Mouse (Mus musculus) MEL (cell line): ENCODE measurements at regions not wholly inside any gene's neighbourhood (a gene's known extent, or its start where the extent isn't known, plus 50 kb on each side); places are given as distances from the start of the nearest gene placed in this dataset.

ENCODE experiments used
- DNase-seq: peaks from one replicate; pipeline ENCODE4 v3.0.0; 2011; ENCODE audit warnings: low read depth, low spot score
- H3K27ac ChIP-seq: 2 replicates; pipeline ENCODE4 v1.5.1; 2012; ENCODE audit warnings: low read depth, mild to moderate bottlenecking, control low read depth, low read length, moderate library complexity; ENCODE audit not compliant: control insufficient read depth
- H3K27me3 ChIP-seq, 2 experiments: fragments of 150-350 bp in 1 of 2; sonication (generic) in 1 of 2; 2 replicates each; pipeline ENCODE4 v1.6.1; 2012; ENCODE audit warnings: low read length in 2 of 2, mild to moderate bottlenecking in 2 of 2, improper control_type of control experiment in 1 of 2, moderate library complexity in 1 of 2; ENCODE audit not compliant: insufficient read depth in 2 of 2, control insufficient read depth in 1 of 2
- H3K36me3 ChIP-seq, 2 experiments: 2 replicates each; pipeline ENCODE4 v1.6.1; 2012 to 2014; ENCODE audit warnings: low read length in 2 of 2, improper control_type of control experiment in 1 of 2, inconsistent platforms in 1 of 2, mild to moderate bottlenecking in 1 of 2; ENCODE audit not compliant: insufficient read depth in 2 of 2, control insufficient read depth in 1 of 2
- H3K4me1 ChIP-seq, 2 experiments: fragments of 150-350 bp in 1 of 2; sonication (generic) in 1 of 2; 2 replicates each; pipeline ENCODE4 v1.6.1; 2012; ENCODE audit warnings: low read length in 2 of 2, improper control_type of control experiment in 1 of 2, mild to moderate bottlenecking in 1 of 2; ENCODE audit not compliant: insufficient read depth in 2 of 2, control insufficient read depth in 1 of 2
- H3K4me3 ChIP-seq, 2 experiments: fragments of 150-350 bp in 1 of 2; sonication (generic) in 1 of 2; 2 replicates each; pipeline ENCODE4 v1.5.1; 2012; ENCODE audit warnings: low read depth in 2 of 2, low read length in 2 of 2, mild to moderate bottlenecking in 2 of 2, moderate library complexity in 2 of 2, control low read depth in 1 of 2, improper control_type of control experiment in 1 of 2; ENCODE audit not compliant: control insufficient read depth in 1 of 2, insufficient read depth in 1 of 2
- H3K79me2 ChIP-seq: 2 replicates; pipeline ENCODE4 v1.6.1; 2012; ENCODE audit warnings: mild to moderate bottlenecking, low read length, moderate library complexity; ENCODE audit not compliant: control insufficient read depth, poor library complexity, insufficient read depth
- H3K9ac ChIP-seq: 2 replicates; pipeline ENCODE4 v1.6.1; 2012; ENCODE audit warnings: low read depth, mild to moderate bottlenecking, control low read depth, low read length, moderate library complexity; ENCODE audit not compliant: control insufficient read depth, poor library complexity, severe bottlenecking
- H3K9me3 ChIP-seq: fragments of 150-350 bp; sonication (generic); replicated peaks from 2 replicates; pipeline ENCODE4 v1.6.1; 2012; ENCODE audit warnings: mild to moderate bottlenecking, low read length, improper control_type of control experiment, moderate library complexity; ENCODE audit not compliant: insufficient read depth
- E2F4 ChIP-seq: IDR thresholded peaks from 2 replicates; pipeline ENCODE4 v1.6.1; 2011; ENCODE audit warnings: low read depth, low read length, improper control_type of control experiment, borderline replicate concordance
- EP300 ChIP-seq, 2 experiments: IDR thresholded peaks; 2 replicates each; pipeline ENCODE4 v1.6.1; 2011; ENCODE audit warnings: improper control_type of control experiment in 2 of 2, low read length in 2 of 2, low read depth in 1 of 2, mild to moderate bottlenecking in 1 of 2
- GATA1 ChIP-seq: IDR thresholded peaks from 2 replicates; pipeline ENCODE4 v1.6.1; 2011; ENCODE audit warnings: low read depth, low read length, improper control_type of control experiment
- JUND ChIP-seq: IDR thresholded peaks from 2 replicates; pipeline ENCODE4 v1.6.1; 2011; ENCODE audit warnings: low read depth, mild to moderate bottlenecking, improper control_type of control experiment, low read length
- KAT2A ChIP-seq: conservative IDR thresholded peaks from 2 replicates; pipeline ENCODE4 v1.6.1; 2012; ENCODE audit warnings: low read depth, low read length, improper control_type of control experiment, inconsistent platforms
- MAX ChIP-seq: IDR thresholded peaks from 2 replicates; pipeline ENCODE4 v1.6.1; 2011; ENCODE audit warnings: low read length, improper control_type of control experiment
- MEF2A ChIP-seq: IDR thresholded peaks from 2 replicates; pipeline ENCODE4 v1.6.1; 2014; ENCODE audit warnings: low read depth, mild to moderate bottlenecking, inconsistent platforms, low read length, improper control_type of control experiment; ENCODE audit not compliant: poor library complexity, insufficient replicate concordance, severe bottlenecking; ENCODE audit errors: extremely low read depth
- MXI1 ChIP-seq: IDR thresholded peaks from 2 replicates; pipeline ENCODE4 v1.6.1; 2011; ENCODE audit warnings: mild to moderate bottlenecking, low read depth, low read length, improper control_type of control experiment
- NELFE ChIP-seq: IDR thresholded peaks from 2 replicates; pipeline ENCODE4 v1.6.1; 2011; ENCODE audit warnings: low read depth, low read length, improper control_type of control experiment
- POLR2AphosphoS2 ChIP-seq: IDR thresholded peaks from 2 replicates; pipeline ENCODE4 v1.6.1; 2011; ENCODE audit warnings: low read length, improper control_type of control experiment
- RAD21 ChIP-seq: IDR thresholded peaks from 2 replicates; pipeline ENCODE4 v1.6.1; 2011; ENCODE audit warnings: mild to moderate bottlenecking, low read depth, low read length, improper control_type of control experiment
- SIN3A ChIP-seq: IDR thresholded peaks from 2 replicates; pipeline ENCODE4 v1.6.1; 2012; ENCODE audit warnings: low read length, improper control_type of control experiment, inconsistent platforms
- TCF12 ChIP-seq: IDR thresholded peaks from 2 replicates; pipeline ENCODE4 v1.6.1; 2014; ENCODE audit warnings: low read depth, mild to moderate bottlenecking, inconsistent platforms, low read length, improper control_type of control experiment, moderate library complexity
- UBTF ChIP-seq: IDR thresholded peaks from 2 replicates; pipeline ENCODE4 v1.6.1; 2012; ENCODE audit warnings: low read depth, mild to moderate bottlenecking, inconsistent platforms, low read length, improper control_type of control experiment, moderate library complexity, borderline replicate concordance; ENCODE audit not compliant: insufficient read depth
- ZKSCAN1 ChIP-seq: IDR thresholded peaks from 2 replicates; pipeline ENCODE4 v1.6.1; 2012; ENCODE audit warnings: low read depth, mild to moderate bottlenecking, inconsistent platforms, low read length, improper control_type of control experiment, moderate library complexity

DNA sequence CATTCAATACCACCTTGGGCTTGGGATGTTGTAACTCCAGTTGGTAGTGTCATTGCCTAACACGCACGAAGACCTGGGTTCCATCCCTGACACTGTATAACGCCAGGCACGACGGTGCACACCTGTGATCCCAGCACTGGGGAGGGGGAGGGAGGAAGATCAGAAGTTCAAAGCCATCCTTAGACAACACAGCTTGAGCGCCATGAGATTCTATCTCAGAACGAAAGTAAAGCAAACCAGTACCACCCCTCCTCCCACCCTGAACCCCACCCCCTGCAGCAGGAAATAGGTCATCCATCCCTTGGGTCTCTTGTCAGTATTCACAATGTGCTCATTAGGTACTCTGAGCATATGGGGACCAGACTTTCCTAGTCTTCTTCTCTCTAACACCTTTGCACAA is 162.2 kb upstream of the Haao start (continued):
- no peak for TF ChIP-seq UBTF

DNA sequence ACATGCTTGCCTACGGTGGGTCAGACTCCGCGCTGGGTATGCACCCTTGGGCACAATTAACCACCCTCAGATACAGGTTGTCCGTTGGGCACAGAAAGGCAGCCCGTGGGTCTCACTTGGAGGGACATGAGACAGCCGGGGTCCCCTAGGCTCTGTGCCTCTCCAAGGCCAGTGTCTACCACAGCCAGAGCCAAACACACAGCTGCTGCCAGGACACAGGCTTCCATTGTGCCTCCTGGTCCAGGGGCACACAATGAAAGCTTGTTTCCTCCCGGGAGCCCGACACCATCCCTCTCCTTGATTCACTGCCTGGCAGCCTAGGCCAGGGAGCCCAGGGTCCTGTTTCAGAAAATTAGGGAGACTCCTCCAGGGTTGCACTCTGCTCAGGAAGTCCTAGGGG is 161.4 kb upstream of the Haao start:
- no peak for DNase-seq
- no peak for TF ChIP-seq EP300 (IDR thresholded peaks at IDR 0.05; ENCODE audit: low read depth in 1 of 2, low read length in 2 of 2)
- TF ChIP-seq MAX = no peak
- TF ChIP-seq ZKSCAN1 = no peak
- no peak for TF ChIP-seq MEF2A
- no peak for TF ChIP-seq SIN3A
- no peak for TF ChIP-seq TCF12
- no peak for TF ChIP-seq E2F4
- TF ChIP-seq GATA1 = no peak
- no peak for TF ChIP-seq POLR2AphosphoS2
- TF ChIP-seq NELFE = no peak
- TF ChIP-seq MXI1 = no peak
- TF ChIP-seq RAD21 = no peak
- no peak for TF ChIP-seq JUND
- TF ChIP-seq UBTF = no peak
- H3K9ac ChIP-seq = no peak overlapping the region

DNA sequence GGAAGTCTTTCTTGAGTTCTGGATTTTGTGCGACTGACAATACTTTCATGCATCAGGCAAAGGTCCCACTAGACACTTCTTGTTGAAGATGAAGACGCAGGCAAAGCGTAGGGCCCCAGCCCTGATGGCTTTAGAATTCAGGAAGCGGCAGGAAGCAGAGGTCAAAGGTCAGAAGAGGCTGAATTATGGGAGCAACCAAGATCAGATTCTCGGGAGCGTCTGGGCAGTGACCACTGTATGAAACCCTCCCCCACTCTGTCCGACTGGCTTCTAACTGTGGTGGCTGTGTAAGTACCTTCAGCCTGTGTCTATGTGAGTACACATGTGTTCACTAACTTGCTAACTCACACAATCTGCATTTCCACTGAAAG is 160.9 kb upstream of the Haao start:
- peaks cover 0 to 4% of the 10 kb centered on the region in 2 experiments; a peak in 1 of 4 replicates for H3K4me1 ChIP-seq

More for the DNA sequence above, 161.4 kb upstream of the Haao start:
- Histone ChIP-seq H3K4me1 (peaks cover 0 to 4% of the 10 kb centered on the region in 2 experiments; a peak in 1 of 4 replicates), H3K9me3 (no peaks in the 10 kb centered on the region), H3K27ac (no peak overlapping the region), H3K27me3 (no peaks in the 10 kb centered on the region), H3K4me3 (no peak overlapping the region), H3K36me3 (peaks cover 0 to 6% of the 10 kb centered on the region in 2 experiments; a peak in 2 of 4 replicates), H3K79me2 (no peaks in the 10 kb centered on the region)

More for the DNA sequence above, 160.9 kb upstream of the Haao start:
- H3K79me2 ChIP-seq = no peaks in the 10 kb centered on the region
- DNase-seq = no peak
- TF ChIP-seq KAT2A = no peak
- TF ChIP-seq NELFE = no peak
- H3K4me3 ChIP-seq = no peak overlapping the region
- no peaks in the 10 kb centered on the region for H3K9me3 ChIP-seq
- no peak overlapping the region for H3K27ac ChIP-seq
- peaks cover 0 to 6% of the 10 kb centered on the region in 2 experiments; a peak in 2 of 4 replicates for H3K36me3 ChIP-seq
- no peaks in the 10 kb centered on the region for H3K27me3 ChIP-seq
- H3K9ac ChIP-seq = no peak overlapping the region
